Mouse (Mus musculus): ENCODE measurements around the gene Tmem100.

Tmem100 gene

GRCm38 (mm10) chr11:90013657-90014056, 16.5 kb upstream of the Tmem100 start:
- no peak for DNase-seq (ENCODE audit: low read depth, low spot score)

DNA sequence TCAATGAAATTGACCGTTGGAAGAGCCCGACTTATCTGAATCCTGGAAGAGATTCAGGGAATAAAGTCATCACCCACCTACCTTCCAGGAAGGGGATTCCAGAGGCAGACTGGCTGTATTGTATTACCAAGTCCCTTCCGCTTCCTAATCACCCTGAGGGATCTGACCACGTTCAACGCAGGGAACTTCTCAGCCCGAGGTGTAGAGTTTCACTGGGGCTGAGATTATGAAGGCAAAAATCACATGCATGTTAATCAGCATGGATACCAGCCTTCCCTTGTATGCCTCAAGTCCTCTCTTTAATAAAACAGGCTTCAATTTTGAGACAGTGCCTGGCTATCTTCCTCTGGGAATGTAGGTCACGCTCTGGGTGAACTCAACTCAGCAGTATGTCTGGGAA, 14.9 kb upstream of the Tmem100 start:
- no peak for DNase-seq (ENCODE audit: low read depth, low spot score)

DNA sequence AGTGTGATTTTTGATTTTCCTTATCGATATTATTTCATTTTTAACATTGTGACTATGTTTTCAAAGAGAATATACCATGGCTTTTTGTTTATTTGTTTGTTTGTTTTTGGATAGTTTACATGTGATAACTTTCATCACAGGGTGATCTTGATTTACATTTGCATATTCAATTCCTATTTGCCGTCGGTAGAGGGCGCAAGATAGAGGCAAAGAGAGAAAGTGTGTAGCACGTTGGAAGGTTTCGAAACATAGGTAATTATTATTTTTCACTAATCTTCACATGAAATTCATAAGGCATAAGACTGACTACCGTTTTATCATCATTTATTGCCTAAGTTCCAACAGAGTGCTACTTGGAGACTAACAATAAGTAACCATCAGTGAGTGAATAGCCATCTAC, 11.0 kb upstream of the Tmem100 start:
- peak; percentile 55 for DNase-seq (ENCODE audit: low read depth, low spot score)

- no peak for DNase-seq (ENCODE audit: low read depth, low spot score)
Observed at GRCm38 (mm10) chr11:90025891-90026801, 4.0 kb upstream of the Tmem100 start.

DNA sequence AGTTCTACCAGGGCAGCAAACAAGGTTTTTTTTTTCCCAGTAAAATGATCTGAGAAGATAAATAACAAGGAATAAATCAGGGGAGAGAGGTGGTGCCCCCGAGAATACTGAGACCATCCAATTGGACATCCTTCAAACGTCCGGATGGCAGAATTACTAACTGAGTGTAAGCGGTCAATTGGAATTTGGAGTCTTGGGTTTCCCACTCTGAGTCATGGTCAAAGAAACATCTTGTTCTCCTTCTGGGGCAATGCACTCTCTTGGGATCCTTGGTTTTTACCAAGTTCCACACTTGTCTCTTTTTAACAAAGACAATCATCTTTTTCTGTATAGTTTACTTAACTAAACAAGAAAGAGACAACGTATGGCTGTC, 3.4 kb upstream of the Tmem100 start:
- DNase-seq (ENCODE audit: low read depth, low spot score): no peak

- no peak for DNase-seq (ENCODE audit: low read depth, low spot score)
Observed at GRCm38 (mm10) chr11:90027216-90027615, 2.9 kb upstream of the Tmem100 start.

DNA sequence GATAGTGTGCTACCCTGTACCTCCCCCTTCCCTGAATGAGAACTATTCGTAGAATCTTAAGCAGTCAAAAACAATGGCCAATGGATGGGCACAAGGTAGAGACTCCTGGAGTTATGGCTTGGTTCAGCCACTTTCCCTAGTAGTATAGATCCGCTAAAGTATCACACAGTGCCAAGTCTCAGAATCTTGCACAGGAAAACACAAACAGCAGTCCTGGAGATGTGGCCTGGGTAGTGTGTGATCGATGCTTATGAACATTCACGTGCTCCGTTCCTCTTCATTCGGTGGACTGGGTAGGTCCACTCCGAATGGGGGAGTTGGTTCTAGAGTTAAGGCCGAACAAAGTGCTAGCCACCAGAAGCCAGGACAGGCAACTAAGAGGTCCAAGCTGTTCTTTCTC, 1.4 kb upstream of the Tmem100 start:
- no peak for DNase-seq (ENCODE audit: low read depth, low spot score)

DNA sequence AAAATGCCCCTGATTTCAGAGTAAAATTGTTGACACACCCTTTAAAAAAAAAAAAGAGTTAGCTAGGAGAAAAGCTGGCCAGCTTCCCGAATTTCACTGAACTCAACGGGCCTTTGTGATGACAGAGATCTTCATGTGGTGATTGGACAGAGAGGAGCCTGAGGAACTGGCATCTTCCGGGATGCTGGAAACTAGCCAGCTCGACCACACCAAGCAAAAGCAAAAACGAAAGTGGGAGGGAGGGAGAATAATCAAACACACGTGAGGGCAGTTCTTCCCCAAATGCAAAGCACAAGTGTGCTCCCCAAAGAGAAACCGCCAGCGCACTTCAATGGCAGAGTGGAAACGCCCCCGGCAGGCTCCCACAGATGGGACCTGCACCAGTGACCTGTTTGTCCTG, 794 bp upstream of the Tmem100 start:
- DNase-seq (ENCODE audit: low read depth, low spot score): no peak

DNA sequence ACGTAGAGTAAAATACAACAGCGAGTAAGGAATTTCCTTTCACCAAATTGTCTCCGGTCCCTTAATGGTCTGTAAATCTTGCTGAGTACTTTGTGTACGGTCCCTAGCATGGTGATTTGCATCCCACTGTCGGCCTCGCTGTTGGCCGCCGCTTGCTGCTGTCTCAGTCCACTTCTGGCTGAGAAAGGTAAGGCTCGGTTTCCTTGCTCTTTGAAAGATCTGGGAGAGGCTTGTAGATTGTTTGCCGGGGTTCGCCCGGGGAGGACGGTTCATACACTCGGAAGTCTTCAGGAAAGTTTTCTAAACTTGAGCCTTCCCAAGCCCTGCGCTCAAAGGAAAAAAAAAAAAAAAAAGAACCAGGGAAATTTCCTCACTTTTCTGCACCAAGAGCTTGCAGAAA, 409 bp downstream of the Tmem100 start:
- DNase-seq (ENCODE audit: low read depth, low spot score): peak; percentile 68

DNA sequence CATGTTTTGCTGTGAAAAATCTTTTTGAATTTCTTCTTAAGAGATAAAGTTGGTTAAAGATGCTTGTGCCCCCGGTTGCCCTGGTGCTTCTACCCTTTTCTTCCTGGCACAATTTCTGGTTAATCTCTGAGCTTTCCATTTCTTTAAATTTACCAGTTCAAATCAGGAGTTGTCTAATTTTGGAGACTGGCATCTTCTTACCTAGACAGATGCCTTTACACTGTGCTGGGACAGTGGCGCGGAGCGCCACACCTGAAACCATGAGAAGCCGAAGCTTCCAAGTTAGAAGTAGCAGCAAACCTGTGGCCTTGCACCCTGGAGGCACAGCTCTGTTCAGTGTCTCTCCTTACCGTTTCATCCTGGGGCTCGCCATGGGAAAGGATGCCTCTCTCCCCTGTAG, 928 bp downstream of the Tmem100 start:
- no peak for DNase-seq (ENCODE audit: low read depth, low spot score)

GRCm38 (mm10) chr11:90032807-90033206, 2.7 kb downstream of the Tmem100 start:
- no peak for DNase-seq (ENCODE audit: low read depth, low spot score)

DNA sequence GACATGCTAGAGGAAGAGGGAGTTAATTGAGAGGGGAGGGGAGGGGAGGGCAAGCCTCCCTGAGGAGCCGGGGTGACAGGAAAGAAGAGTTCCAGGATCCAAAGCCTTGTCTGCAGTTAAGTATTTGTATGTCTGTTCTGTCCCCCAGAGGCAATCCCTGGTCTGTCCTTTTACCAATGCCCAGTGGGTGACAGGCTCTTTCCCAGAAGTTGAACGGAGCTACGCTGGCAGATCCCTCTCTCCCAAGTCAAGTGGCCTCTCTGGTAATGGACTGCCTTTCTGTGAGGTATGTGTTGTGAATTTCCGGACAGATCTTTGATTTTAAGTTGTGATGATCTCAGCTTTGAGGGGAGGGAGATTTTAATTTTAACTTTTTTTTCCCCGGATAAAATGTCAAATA, 3.3 kb downstream of the Tmem100 start:
- DNase-seq (ENCODE audit: low read depth, low spot score): no peak

DNA sequence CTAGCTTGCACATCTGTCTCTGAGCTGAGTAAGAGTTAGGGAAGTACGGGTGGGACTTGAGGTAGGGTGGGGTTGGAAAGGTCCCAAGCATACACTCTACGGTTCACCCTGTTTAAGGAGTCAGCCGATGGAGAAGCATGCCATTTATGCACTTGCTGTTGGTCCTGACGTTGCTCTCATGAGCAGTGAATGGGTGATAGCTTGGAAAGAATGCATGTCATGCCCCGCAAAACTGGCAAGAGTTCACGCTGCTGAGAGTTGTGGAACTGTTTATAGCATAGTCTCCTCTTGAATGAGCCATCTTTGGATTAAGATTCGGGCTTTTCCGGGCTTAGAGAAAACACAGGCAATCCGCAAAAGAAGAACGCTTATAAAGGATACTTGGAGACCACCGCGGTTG, 4.5 kb downstream of the Tmem100 start:
- DNase-seq (ENCODE audit: low read depth, low spot score): no peak

DNA sequence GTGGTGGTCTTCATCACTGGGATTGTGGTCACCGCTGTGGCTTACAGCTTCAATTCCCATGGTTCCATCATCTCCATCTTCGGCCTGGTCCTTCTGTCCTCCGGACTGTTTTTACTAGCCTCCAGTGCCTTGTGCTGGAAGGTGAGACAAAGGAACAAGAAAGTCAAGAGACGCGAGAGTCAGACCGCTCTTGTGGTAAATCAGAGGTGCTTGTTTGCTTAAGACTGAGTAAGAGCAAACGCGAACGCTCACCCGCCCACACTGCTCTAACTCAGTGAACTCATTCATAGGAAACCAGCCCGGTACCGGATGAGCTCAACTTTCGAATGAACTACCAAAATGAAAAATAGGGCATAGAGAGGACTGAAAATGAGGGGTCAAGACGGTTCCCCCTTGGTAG, 5.4 kb downstream of the Tmem100 start:
- no peak for DNase-seq (ENCODE audit: low read depth, low spot score)

- DNase-seq (ENCODE audit: low read depth, low spot score): no peak
Observed at GRCm38 (mm10) chr11:90036416-90036815, 6.3 kb downstream of the Tmem100 start.

GRCm38 (mm10) chr11:90038022-90038421, 7.9 kb downstream of the Tmem100 start:
- DNase-seq (ENCODE audit: low read depth, low spot score): peak; percentile 59

GRCm38 (mm10) chr11:90044459-90044858, 14.3 kb downstream of the Tmem100 start:
- DNase-seq (ENCODE audit: low read depth, low spot score): no peak

GRCm38 (mm10) chr11:90046211-90046610, 16.1 kb downstream of the Tmem100 start:
- no peak for DNase-seq (ENCODE audit: low read depth, low spot score)

GRCm38 (mm10) chr11:90047271-90047670, 17.1 kb downstream of the Tmem100 start:
- DNase-seq (ENCODE audit: low read depth, low spot score): no peak

DNA sequence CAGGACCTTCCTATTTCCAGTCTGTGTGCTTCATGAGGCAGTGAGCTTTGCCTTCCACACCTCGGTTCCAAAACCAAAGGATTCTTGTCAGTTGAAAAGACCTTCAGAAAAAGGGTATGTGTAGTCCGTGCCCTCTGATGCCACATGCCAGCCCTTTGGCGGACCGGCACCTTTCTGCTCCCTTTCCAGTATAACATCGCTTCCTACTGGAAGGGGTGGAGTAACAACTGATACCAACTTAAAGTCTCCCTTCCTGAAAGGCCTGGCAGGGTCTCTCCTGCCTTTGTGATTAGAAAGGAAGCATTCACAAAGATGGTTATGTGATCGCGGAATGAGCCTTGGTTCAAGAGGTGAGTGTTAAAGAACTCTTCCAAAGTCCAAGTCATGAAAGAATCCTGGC, 19.9 kb downstream of the Tmem100 start:
- DNase-seq (ENCODE audit: low read depth, low spot score): no peak

DNA sequence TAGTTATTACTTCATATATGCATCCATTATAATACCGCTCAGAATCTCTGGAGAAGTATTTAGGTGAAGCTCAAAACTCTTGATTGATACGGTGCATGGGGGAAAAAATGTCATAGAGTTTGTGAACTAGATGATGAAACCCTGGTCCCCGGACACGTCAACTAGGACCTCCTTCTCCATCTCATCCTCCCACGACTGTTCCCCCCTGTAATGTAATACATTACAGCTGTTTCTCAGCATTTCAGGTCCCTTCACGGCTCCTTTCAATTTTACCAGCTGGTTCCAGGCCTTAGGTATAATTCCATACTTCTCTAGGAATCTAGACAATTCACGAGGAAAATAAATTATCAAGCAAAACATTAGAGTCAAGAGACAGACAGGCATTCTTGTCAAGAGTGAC, 22.6 kb downstream of the Tmem100 start:
- DNase-seq (ENCODE audit: low read depth, low spot score): no peak

GRCm38 (mm10) chr11:90053820-90054219, 23.7 kb downstream of the Tmem100 start:
- DNase-seq (ENCODE audit: low read depth, low spot score): no peak

GRCm38 (mm10) chr11:90054401-90054800, 24.3 kb downstream of the Tmem100 start:
- no peak for DNase-seq (ENCODE audit: low read depth, low spot score)

GRCm38 (mm10) chr11:90057070-90057469, 26.9 kb downstream of the Tmem100 start:
- peak; percentile 31 for DNase-seq (ENCODE audit: low read depth, low spot score)
